Mouse (Mus musculus) embryonic facial prominence, embryonic 14.5 days (tissue): ENCODE measurements around the gene Arhgef40. TPM values are rescaled to one million over a fixed set of nuclear protein-coding genes. Genes with fewer than 3 reads are reported as not detected.
A peak's percentile ranks its signal among the peaks of the same experiment; 100 is the strongest.
"Not testable (repeated sequence)": the region's sequence is repeated elsewhere in the genome, so short reads cannot be mapped to it uniquely, and the experiment has no call there.

Source experiments
- ATAC-seq: fragments of 200-750 bp; cut with Nextera tagmentation; 2 replicates; pipeline ENCODE4 v1.8.0; 2017; ENCODE audit warnings: low read depth, moderate number of reproducible peaks, moderate TSS enrichment
- DNase-seq: peaks from one replicate; pipeline ENCODE4 v3.0.0-alpha.2; 2015; ENCODE audit warnings: low spot score
- H3K27ac ChIP-seq: fragments of 300-500 bp; sonication (generic); replicated peaks from 2 replicates; pipeline ENCODE4 v1.5.1; 2014; ENCODE audit warnings: low read depth, mild to moderate bottlenecking, low read length, moderate library complexity
- H3K27me3 ChIP-seq: fragments of 300-500 bp; sonication (generic); replicated peaks from 2 replicates; pipeline ENCODE4 v1.6.1; 2014; ENCODE audit warnings: low read length; ENCODE audit not compliant: control insufficient read depth, insufficient read depth
- H3K36me3 ChIP-seq: fragments of 300-500 bp; sonication (generic); 2 replicates; pipeline ENCODE4 v1.6.1; 2014; ENCODE audit warnings: low read length, mixed read lengths; ENCODE audit not compliant: control insufficient read depth, insufficient read depth
- H3K4me1 ChIP-seq: fragments of 300-500 bp; sonication (generic); 2 replicates; pipeline ENCODE4 v1.6.1; 2014; ENCODE audit warnings: antibody characterized with exemption, low read length; ENCODE audit not compliant: control insufficient read depth, insufficient read depth
- H3K4me2 ChIP-seq: fragments of 300-500 bp; sonication (generic); 2 replicates; pipeline ENCODE4 v1.6.1; 2014; ENCODE audit warnings: low read depth, mild to moderate bottlenecking, low read length, moderate library complexity, mixed read lengths
- H3K4me3 ChIP-seq: fragments of 300-500 bp; sonication (generic); 2 replicates; pipeline ENCODE4 v1.5.1; 2014; ENCODE audit warnings: low read depth, mild to moderate bottlenecking, low read length
- H3K9ac ChIP-seq: fragments of 300-500 bp; sonication (generic); 2 replicates; pipeline ENCODE4 v1.6.1; 2014; ENCODE audit warnings: low read depth, mild to moderate bottlenecking, low read length, moderate library complexity, mixed read lengths
- H3K9me3 ChIP-seq: fragments of 300-500 bp; sonication (generic); 2 replicates; pipeline ENCODE4 v1.6.1; 2016; ENCODE audit warnings: low read length; ENCODE audit not compliant: control insufficient read depth
- WGBS: fragments of 180-500 bp; shearing (Covaris S2); extraction: QIAGEN DNeasy Blood & Tissue Kit; methylation state at CpG from one replicate; pipeline ENCODE4 v1.1.7; 2014; 5-methylcytosine and 5-hydroxymethylcytosine counted together
- polyA plus RNA-seq: library from polyadenylated mRNA; unstranded; fragments of >200 nt; fragmentation: Nextera tagmentation; extraction: Ambion mirVana; gene quantifications from 2 replicates; pipeline ENCODE4 v1.2.1, GENCODE M21; 2014

The Arhgef40 gene
- polyA plus RNA-seq, 1 experiment from 2014 or later, result 113 TPM

DNA sequence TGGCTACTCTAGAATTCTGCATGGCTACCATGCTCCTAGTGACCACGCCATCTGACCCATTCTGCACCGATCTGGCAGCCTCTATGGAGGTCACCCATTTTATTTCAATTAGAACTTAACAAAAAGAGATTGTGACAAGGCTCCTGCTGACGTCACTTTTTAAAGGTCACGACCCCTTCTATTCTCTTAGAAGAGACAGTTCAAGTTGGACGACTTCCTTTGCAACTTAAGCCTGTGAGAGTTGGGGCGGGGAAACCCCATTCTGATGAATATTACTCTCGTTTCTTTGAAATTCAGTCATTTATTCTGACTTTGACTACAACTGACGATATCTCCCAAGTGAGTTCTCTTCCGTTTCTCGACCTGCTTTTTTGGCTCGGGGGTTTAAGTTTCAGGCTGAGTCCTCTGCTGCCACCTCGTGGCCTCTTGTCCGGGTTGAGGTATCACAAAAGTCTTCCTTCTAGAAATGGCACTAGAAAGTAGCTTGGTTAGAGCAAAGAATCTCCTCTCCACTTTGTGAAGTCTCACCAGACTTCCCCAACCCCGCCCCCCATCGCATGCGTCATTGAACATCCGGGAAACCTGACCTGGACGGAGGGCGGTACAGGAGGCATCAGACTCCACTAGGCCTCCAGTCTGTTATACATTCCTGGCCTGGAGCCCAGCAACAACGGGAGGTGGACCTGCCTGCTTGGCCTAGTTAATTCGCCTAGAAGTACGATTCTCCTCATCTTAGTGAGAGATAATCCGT lies 38.4 kb downstream of the Arhgef40 start:
- peak overlapping the region; percentile 86 for H3K27ac ChIP-seq
- no peaks in the 10 kb centered on the region for H3K9me3 ChIP-seq
- ATAC-seq (peak; percentile 42), DNase-seq (peak; percentile 95)
- peak overlapping the region; percentile 44 for H3K9ac ChIP-seq
- H3K4me1 ChIP-seq, result peaks cover 22% of the 10 kb centered on the region; the same call in 1 of the 2 replicates
- peak overlapping the region; percentile 20 for H3K4me3 ChIP-seq
- H3K36me3 ChIP-seq, result no peaks in the 10 kb centered on the region
- peak overlapping the region; percentile 49 for H3K4me2 ChIP-seq
- no peaks in the 10 kb centered on the region for H3K27me3 ChIP-seq
- 3% methylated on average over 23 of the region's 23 CpGs for WGBS

DNA sequence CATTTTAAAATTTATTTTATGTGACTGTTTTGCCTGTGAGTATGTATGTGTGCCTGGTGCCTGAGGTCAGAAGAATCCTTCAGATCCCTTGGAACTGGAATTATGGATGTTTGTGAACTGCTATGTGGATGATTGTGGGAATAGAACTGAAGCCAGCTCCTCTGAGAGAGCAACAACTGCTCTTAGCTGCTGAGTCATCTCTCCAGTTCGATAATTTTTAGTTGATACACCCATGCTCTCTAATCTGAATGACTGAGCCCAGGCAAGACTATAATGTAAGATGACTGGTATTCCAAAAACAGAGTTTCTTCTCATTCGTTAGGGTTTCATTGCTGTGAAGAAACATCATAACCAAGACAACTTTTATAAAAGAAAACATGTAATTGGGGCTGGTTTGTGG lies 39.6 kb downstream of the Arhgef40 start:
- Histone ChIP-seq H3K4me2 (no peak overlapping the region), H3K27me3 (no peaks in the 10 kb centered on the region), H3K4me3 (no peak overlapping the region), H3K4me1 (peaks cover 16% of the 10 kb centered on the region; the same call in 1 of the 2 replicates), H3K27ac (no peak overlapping the region), H3K9me3 (no peaks in the 10 kb centered on the region), H3K36me3 (no peaks in the 10 kb centered on the region), H3K9ac (no peak overlapping the region)
- 85% methylated on average over 2 of the region's 2 CpGs for WGBS
- DNase-seq, result no peak
- no peak for ATAC-seq

DNA sequence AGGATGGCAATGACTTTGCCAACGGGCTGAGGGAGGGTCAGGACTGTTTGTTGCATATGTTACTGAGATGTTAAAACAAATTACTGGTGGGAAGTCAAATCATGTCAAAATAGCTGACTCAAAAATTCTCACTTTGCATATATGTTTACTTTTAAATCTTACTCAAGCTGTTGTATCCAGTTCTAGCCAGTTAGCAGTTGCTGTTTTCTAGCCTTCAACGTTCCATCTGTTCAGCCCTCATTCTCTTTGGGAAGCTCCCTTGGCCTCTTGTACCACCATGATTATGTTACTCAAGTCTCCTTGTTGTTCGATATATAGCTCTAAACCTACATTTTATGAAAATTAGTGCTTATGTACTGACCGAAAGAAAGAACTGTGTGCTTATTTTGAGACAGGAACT lies 41.8 kb downstream of the Arhgef40 start:
- WGBS, result 89% methylated on average over 4 of the region's 4 CpGs
- Histone ChIP-seq H3K27me3 (no peaks in the 10 kb centered on the region), H3K4me3 (no peak overlapping the region), H3K4me1 (peaks cover 13% of the 10 kb centered on the region; the same call in 1 of the 2 replicates), H3K9ac (no peak overlapping the region), H3K27ac (no peak overlapping the region), H3K9me3 (no peaks in the 10 kb centered on the region), H3K36me3 (no peaks in the 10 kb centered on the region), H3K4me2 (no peak overlapping the region)
- DNase-seq, result no peak
- no peak for ATAC-seq

DNA sequence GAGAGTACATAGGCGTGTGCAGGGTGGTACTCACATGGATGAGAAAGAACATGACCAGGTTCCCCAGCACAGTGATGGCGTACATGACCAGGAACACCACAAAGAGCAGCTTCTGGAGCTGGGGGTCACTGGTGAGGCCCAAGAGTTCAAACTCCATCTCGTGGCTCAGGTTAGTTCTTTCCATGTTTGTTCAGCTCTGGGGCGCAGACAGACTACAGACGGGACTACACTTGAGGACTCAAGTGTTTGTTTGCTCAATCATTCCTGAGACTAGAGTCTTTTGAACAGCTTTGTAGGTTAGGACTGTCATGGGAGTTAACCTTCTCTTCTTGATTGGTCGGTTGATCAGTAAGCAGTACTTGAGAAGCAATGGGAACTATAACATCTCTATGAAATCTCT lies 51.4 kb downstream of the Arhgef40 start:
- Histone ChIP-seq H3K9me3 (no peaks in the 10 kb centered on the region), H3K4me1 (no peaks in the 10 kb centered on the region), H3K36me3 (no peaks in the 10 kb centered on the region), H3K4me3 (no peak overlapping the region), H3K4me2 (no peak overlapping the region), H3K27ac (no peak overlapping the region), H3K27me3 (no peaks in the 10 kb centered on the region), H3K9ac (no peak overlapping the region)
- ATAC-seq (no peak), DNase-seq (no peak)
- 84% methylated on average over 6 of the region's 6 CpGs for WGBS

DNA sequence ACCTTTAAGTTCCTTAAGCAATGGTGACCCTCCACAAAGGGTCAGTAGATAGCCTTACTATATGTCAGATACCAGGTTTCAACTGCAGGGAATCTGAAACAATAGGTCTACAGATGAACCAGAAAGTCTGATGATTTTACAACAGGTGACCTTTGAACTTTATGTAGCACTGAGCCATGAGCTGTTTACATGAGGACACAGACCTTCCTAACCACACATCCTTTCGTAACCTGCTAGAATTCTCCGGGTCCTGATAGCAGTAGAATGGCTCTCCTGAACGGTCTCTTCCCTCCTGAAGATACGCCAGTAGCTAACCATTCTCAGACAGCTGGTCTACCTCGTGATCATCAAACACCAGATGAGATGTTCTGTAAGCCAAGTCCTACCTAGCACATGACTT lies 54.8 kb downstream of the Arhgef40 start:
- 87% methylated on average over 5 of the region's 5 CpGs for WGBS
- no peak for DNase-seq

DNA sequence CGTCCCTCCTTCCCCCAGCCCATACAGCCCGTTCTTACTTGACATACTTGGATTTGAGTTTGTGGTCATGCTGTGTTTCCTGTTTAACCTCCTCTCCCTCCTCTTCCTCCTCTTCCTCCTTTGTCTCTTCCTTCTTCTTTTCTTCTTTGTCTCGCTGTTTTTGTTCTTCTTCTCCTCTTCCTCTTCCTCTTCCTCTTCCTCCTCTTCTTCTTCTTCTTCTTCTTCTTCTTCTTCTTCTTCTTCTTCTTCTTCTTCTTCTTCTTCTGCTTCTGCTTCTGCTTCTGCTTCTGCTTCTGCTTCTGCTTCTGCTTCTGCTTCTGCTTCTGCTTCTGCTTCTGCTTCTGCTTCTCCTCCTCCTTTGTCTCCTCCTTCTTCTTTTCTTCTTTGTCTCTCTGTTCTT lies 57.8 kb downstream of the Arhgef40 start, which contains the start of gene Olfr221:
Olfr221 (minus strand) TSS at position 101 of the 400 bp plus-strand sequence.
- WGBS, result 58% methylated on average over 3 of the region's 3 CpGs
- H3K9ac ChIP-seq, H3K9me3 ChIP-seq, H3K4me1 ChIP-seq, DNase-seq, H3K27me3 ChIP-seq, H3K36me3 ChIP-seq, H3K4me3 ChIP-seq, H3K4me2 ChIP-seq, ATAC-seq, H3K27ac ChIP-seq: not testable (repeated sequence)

More for the DNA sequence above, 54.8 kb downstream of the Arhgef40 start:
- no peaks in the 10 kb centered on the region for H3K4me1 ChIP-seq
- ATAC-seq, result no peak
- no peaks in the 10 kb centered on the region for H3K36me3 ChIP-seq
- no peaks in the 10 kb centered on the region for H3K9me3 ChIP-seq
- H3K27ac ChIP-seq, result no peak overlapping the region
- no peak overlapping the region for H3K4me2 ChIP-seq
- H3K4me3 ChIP-seq, result no peak overlapping the region
- no peaks in the 10 kb centered on the region for H3K27me3 ChIP-seq
- no peak overlapping the region for H3K9ac ChIP-seq

DNA sequence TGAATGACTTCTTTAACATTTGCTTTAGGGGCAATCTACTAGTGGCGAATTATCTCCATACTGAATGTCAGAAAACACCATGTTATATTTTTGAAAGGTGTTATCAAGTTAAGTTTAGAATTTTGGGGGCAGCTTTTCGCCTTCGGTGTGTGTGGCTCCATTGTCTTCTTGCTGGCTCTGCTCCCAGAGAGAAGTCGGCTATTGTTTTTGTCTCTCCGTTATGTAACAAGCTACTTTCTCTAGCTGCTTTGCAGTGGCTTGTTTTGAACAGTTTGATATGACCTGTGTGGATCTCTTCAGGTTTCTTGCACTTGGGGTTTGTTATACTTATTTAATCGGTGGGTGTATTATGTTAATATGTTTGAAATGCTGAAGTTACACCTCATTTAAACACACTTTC lies 58.9 kb downstream of the Arhgef40 start:
- Histone ChIP-seq H3K27ac (no peak overlapping the region), H3K9ac (no peak overlapping the region), H3K4me3 (no peak overlapping the region), H3K4me1 (peaks cover 6% of the 10 kb centered on the region), H3K9me3 (no peaks in the 10 kb centered on the region), H3K4me2 (no peak overlapping the region), H3K27me3 (no peaks in the 10 kb centered on the region), H3K36me3 (no peaks in the 10 kb centered on the region)
- WGBS, result 60% methylated on average over 6 of the region's 6 CpGs
- ATAC-seq (no peak), DNase-seq (no peak)

DNA sequence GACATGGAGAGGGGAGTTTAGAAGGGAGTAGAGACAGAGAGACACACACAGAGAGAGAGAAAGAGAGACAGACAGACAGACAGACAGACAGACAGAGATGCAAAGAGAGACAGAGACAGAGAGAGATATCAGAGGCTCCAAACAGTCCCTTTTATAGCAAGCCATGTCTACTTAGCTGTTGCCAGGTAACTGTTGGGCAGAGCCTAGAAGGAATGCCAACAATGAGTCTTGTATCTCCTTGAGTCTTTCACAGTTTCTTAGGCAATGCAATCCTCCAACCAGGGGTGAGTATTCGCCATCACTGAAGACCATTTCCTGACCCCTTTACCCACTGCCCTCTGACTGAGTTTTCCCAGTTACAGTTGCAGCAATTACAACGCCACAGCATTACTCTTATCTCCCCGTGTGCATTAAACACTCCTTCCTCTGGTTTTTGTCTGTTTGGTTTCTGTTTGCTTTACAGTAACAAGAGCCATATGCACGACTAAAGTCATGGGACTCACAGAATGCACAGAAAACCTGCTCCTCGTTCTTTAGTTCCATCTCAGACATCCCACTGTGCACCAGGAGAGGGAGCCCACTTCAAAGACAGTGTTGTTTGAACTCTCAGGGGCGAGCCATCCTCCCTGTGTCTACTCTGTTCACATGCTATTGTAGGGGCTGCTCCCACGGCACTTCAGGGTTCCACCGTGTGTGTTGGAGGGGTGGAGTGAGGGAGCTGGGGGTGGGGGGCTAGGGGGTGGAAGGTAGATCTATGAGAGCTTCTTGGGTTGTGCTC lies 60.6 kb downstream of the Arhgef40 start:
- Histone ChIP-seq H3K4me3 (no peak overlapping the region), H3K27me3 (no peaks in the 10 kb centered on the region), H3K4me1 (peaks cover 6% of the 10 kb centered on the region), H3K9me3 (no peaks in the 10 kb centered on the region), H3K4me2 (peak overlapping the region; percentile 26), H3K27ac (no peak overlapping the region), H3K9ac (no peak overlapping the region), H3K36me3 (no peaks in the 10 kb centered on the region)
- peak; percentile 73 for DNase-seq
- WGBS, result 5% methylated on average over 8 of the region's 8 CpGs
- peak; percentile 67 for ATAC-seq
